Mouse (Mus musculus) 416B (cell line): ENCODE measurements around the gene Drd1.

Source experiments
- DNase-seq: peaks from one replicate; pipeline ENCODE4 v3.0.0; 2011; ENCODE audit warnings: low read depth

Drd1 gene

GRCm38 (mm10) chr13:54055448-54055861, at the start of gene Drd1:
Drd1 (minus strand) TSS chr13:54055705.
- peak; percentile 48 for DNase-seq

GRCm38 (mm10) chr13:54103866-54104265, 48.4 kb upstream of the Drd1 start:
- DNase-seq: peak; percentile 77

GRCm38 (mm10) chr13:54103271-54103670, 47.8 kb upstream of the Drd1 start:
- DNase-seq: no peak

GRCm38 (mm10) chr13:54102061-54102460, 46.6 kb upstream of the Drd1 start:
- DNase-seq: no peak

GRCm38 (mm10) chr13:54101031-54101820, 45.7 kb upstream of the Drd1 start:
- DNase-seq: peak; percentile 35

GRCm38 (mm10) chr13:54097797-54098196, 42.3 kb upstream of the Drd1 start:
- no peak for DNase-seq

- DNase-seq: no peak
Measured at GRCm38 (mm10) chr13:54097227-54097626, 41.7 kb upstream of the Drd1 start.

- no peak for DNase-seq
Measured at GRCm38 (mm10) chr13:54095721-54096120, 40.2 kb upstream of the Drd1 start.

GRCm38 (mm10) chr13:54094963-54095362, 39.5 kb upstream of the Drd1 start:
- no peak for DNase-seq

GRCm38 (mm10) chr13:54094349-54094748, 38.8 kb upstream of the Drd1 start:
- DNase-seq: no peak

- no peak for DNase-seq
Measured at GRCm38 (mm10) chr13:54091719-54092118, 36.2 kb upstream of the Drd1 start.

GRCm38 (mm10) chr13:54085266-54085665, 29.8 kb upstream of the Drd1 start:
- no peak for DNase-seq

- peak; percentile 68 for DNase-seq
Measured at GRCm38 (mm10) chr13:54084826-54085225, 29.3 kb upstream of the Drd1 start.

- no peak for DNase-seq
Measured at GRCm38 (mm10) chr13:54084178-54084577, 28.7 kb upstream of the Drd1 start.

GRCm38 (mm10) chr13:54082946-54083345, 27.4 kb upstream of the Drd1 start:
- DNase-seq: no peak

- peak; percentile 92 for DNase-seq
Measured at GRCm38 (mm10) chr13:54080785-54081184, 25.3 kb upstream of the Drd1 start.

- DNase-seq: no peak
Measured at GRCm38 (mm10) chr13:54079782-54080759, 24.6 kb upstream of the Drd1 start.

- no peak for DNase-seq
Measured at GRCm38 (mm10) chr13:54077470-54078174, 22.1 kb upstream of the Drd1 start.

GRCm38 (mm10) chr13:54076762-54077460, 21.4 kb upstream of the Drd1 start:
- DNase-seq: no peak

- DNase-seq: no peak
Measured at GRCm38 (mm10) chr13:54076051-54076450, 20.5 kb upstream of the Drd1 start.

GRCm38 (mm10) chr13:54075416-54075815, 19.9 kb upstream of the Drd1 start:
- peak; percentile 46 for DNase-seq

GRCm38 (mm10) chr13:54073491-54073890, 18.0 kb upstream of the Drd1 start:
- DNase-seq: peak; percentile 92
